Mouse (Mus musculus) embryonic facial prominence, embryonic 13.5 days (tissue): ENCODE measurements around the gene Ankrd60. TPM values are rescaled to one million over a fixed set of nuclear protein-coding genes. Genes with fewer than 3 reads are reported as not detected.

Source experiments
- ATAC-seq: fragments of 200-750 bp; cut with Nextera tagmentation; 2 replicates; pipeline ENCODE4 v1.8.0; 2017; ENCODE audit warnings: low read depth; ENCODE audit not compliant: insufficient number of reproducible peaks, insufficient read depth, low FRiP score, low TSS enrichment
- H3K27ac ChIP-seq: fragments of 300-500 bp; sonication (generic); 2 replicates; pipeline ENCODE4 v1.5.1; 2015; ENCODE audit warnings: moderate library complexity, mild to moderate bottlenecking, inconsistent platforms
- H3K27me3 ChIP-seq: fragments of 300-500 bp; sonication (generic); 2 replicates; pipeline ENCODE4 v1.6.1; 2015; ENCODE audit warnings: mild to moderate bottlenecking, inconsistent platforms
- H3K36me3 ChIP-seq: fragments of 300-500 bp; sonication (generic); 2 replicates; pipeline ENCODE4 v1.6.1; 2015; ENCODE audit warnings: mild to moderate bottlenecking, inconsistent platforms
- H3K4me1 ChIP-seq: fragments of 300-500 bp; sonication (generic); 2 replicates; pipeline ENCODE4 v1.6.1; 2015; ENCODE audit warnings: inconsistent platforms
- H3K4me2 ChIP-seq: fragments of 300-500 bp; sonication (generic); 2 replicates; pipeline ENCODE4 v1.6.1; 2015; ENCODE audit warnings: moderate library complexity, mild to moderate bottlenecking, inconsistent platforms
- H3K4me3 ChIP-seq: fragments of 300-500 bp; sonication (generic); 2 replicates; pipeline ENCODE4 v1.5.1; 2015; ENCODE audit warnings: mild to moderate bottlenecking, inconsistent platforms
- H3K9ac ChIP-seq: fragments of 300-500 bp; sonication (generic); 2 replicates; pipeline ENCODE4 v1.6.1; 2015; ENCODE audit warnings: mild to moderate bottlenecking, inconsistent platforms
- H3K9me3 ChIP-seq: fragments of 300-500 bp; sonication (generic); 2 replicates; pipeline ENCODE4 v1.6.1; 2016; ENCODE audit warnings: inconsistent platforms
- WGBS: fragments of 180-500 bp; shearing (Covaris S2); methylation state at CpG from one replicate; pipeline ENCODE4 v1.1.7; 2015; ENCODE audit warnings: mixed read lengths; 5-methylcytosine and 5-hydroxymethylcytosine counted together
- polyA plus RNA-seq: library from polyadenylated mRNA; unstranded; fragments of >200 nt; fragmentation: Nextera tagmentation; extraction: Ambion mirVana; gene quantifications from 2 replicates; pipeline ENCODE4 v1.2.1, GENCODE M21; 2015

Ankrd60 gene
- polyA plus RNA-seq, 1 experiment from 2014 or later, result not detected

DNA sequence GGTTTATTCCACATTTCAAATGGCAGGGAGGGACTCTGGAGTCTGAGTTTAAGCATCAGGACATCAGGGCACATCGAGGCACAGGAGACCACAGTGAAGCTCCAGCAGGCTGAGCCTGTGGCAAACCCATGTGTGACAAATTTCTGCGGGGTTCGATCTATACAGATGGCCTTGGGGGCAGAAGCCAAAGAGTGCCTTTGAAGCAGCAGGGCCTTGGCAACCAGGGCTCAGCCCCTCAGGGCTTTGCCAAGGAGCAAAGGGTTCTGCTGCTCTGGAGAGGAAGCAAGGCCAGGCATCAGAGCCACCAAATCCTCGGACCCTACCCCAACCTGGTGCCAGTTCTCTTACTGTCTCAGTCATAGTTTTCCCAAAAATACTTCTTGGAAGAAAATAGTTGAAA lies 35.4 kb downstream of the Ankrd60 start:
- H3K9ac ChIP-seq, result no peak overlapping the region
- no peak for ATAC-seq
- no peak overlapping the region for H3K27ac ChIP-seq
- H3K27me3 ChIP-seq, result peaks cover 2% of the 10 kb centered on the region; the same call in 1 of the 2 replicates
- 72% methylated on average over 4 of the region's 4 CpGs for WGBS
- no peak overlapping the region for H3K4me3 ChIP-seq
- no peaks in the 10 kb centered on the region for H3K9me3 ChIP-seq
- no peak overlapping the region for H3K4me2 ChIP-seq
- H3K36me3 ChIP-seq, result no peaks in the 10 kb centered on the region
- H3K4me1 ChIP-seq, result peaks cover 20% of the 10 kb centered on the region

DNA sequence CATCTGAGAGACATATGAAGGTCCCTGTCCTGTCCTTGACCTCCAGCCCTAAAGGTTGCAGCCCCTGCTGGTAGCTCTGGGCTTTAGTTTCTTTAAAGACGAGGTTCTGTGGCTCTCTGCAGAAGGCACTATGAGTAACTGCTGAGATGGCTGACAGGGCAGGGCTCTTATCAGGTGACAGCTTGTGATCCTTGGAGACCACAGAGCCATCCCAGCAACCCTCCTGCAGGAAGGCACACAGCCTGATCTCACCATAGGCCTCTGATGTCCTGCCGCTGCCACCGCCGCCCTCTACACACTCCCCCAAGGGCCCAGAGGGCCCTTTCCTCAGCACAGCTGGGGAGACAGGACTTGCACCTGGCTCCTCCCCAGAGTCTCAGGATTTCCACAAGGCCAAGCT lies 36.4 kb downstream of the Ankrd60 start:
- Histone ChIP-seq H3K27me3 (no peaks in the 10 kb centered on the region), H3K4me1 (peaks cover 23% of the 10 kb centered on the region), H3K36me3 (no peaks in the 10 kb centered on the region), H3K4me2 (no peak overlapping the region), H3K27ac (no peak overlapping the region), H3K4me3 (no peak overlapping the region), H3K9ac (no peak overlapping the region), H3K9me3 (no peaks in the 10 kb centered on the region)
- 73% methylated on average over 4 of the region's 4 CpGs for WGBS
- ATAC-seq, result no peak

DNA sequence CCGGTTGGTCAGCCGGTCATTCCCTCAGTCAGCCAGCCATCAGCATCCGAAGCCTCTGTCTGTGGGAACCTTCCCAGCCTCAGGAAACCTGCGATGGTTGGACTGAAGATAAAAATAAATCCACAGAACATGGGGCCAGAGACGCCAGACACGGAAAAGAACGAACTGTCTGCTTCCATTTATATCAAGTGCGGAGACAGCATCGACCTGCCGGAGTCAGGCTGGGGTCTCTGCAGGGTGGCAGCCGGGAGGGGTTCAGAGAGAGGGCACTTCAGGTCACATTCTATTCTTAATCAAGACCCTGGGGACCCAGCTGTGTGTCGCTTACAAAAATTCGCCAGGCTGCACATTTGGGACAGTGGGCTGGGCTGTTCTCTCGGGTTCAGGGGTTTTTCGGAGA lies 38.4 kb downstream of the Ankrd60 start:
- H3K27me3 ChIP-seq, result no peaks in the 10 kb centered on the region
- no peak overlapping the region for H3K9ac ChIP-seq
- 0 out of 2 replicates have a peak overlapping the region, but pooled peaks have one; percentile 3 for H3K4me2 ChIP-seq
- 31% methylated on average over 15 of the region's 15 CpGs for WGBS
- no peaks in the 10 kb centered on the region for H3K9me3 ChIP-seq
- H3K36me3 ChIP-seq, result no peaks in the 10 kb centered on the region
- no peak for ATAC-seq
- H3K4me3 ChIP-seq, result no peak overlapping the region
- H3K27ac ChIP-seq, result no peak overlapping the region
- peaks cover 28% of the 10 kb centered on the region for H3K4me1 ChIP-seq

GRCm38 (mm10) chr2:173535886-173536285 lies 42.3 kb downstream of the Ankrd60 start:
- Histone ChIP-seq H3K4me2 (no peak overlapping the region), H3K9ac (no peak overlapping the region), H3K27ac (no peak overlapping the region), H3K4me1 (peaks cover 57% of the 10 kb centered on the region), H3K4me3 (no peak overlapping the region), H3K9me3 (no peaks in the 10 kb centered on the region), H3K27me3 (no peaks in the 10 kb centered on the region), H3K36me3 (no peaks in the 10 kb centered on the region)
- ATAC-seq, result no peak
- 88% methylated on average over 9 of the region's 9 CpGs for WGBS

- no peak; the same call in 1 of the 2 replicates for ATAC-seq
- no peak overlapping the region for H3K9ac ChIP-seq
Observed at GRCm38 (mm10) chr2:173535390-173535789, 42.8 kb downstream of the Ankrd60 start.

DNA sequence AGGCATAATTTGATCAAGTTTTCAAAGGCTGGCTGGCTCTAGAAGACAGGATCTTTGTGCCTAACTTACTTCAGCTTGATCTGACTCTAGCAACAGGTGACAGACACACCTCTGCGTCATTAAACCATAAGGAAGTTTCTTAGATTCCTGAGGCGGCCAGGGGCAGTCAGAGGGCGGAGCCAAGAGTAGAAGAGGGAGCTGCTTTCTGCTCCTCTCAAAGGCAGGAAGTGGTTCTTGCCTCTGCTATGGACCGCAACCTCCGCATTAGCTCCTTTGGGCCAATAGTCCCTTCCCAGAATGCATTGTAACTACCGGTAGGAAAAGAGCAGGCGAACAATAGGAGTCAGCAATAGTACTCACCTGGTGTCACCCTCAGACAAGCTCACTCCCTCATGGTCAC lies 43.6 kb downstream of the Ankrd60 start:
- no peaks in the 10 kb centered on the region for H3K27me3 ChIP-seq
- no peak overlapping the region for H3K4me2 ChIP-seq
- no peaks in the 10 kb centered on the region for H3K9me3 ChIP-seq
- no peak for ATAC-seq
- no peak overlapping the region for H3K9ac ChIP-seq
- H3K4me3 ChIP-seq, result no peak overlapping the region
- H3K27ac ChIP-seq, result no peak overlapping the region
- 64% methylated on average over 7 of the region's 7 CpGs for WGBS
- no peaks in the 10 kb centered on the region for H3K36me3 ChIP-seq
- peaks cover 46% of the 10 kb centered on the region for H3K4me1 ChIP-seq

More at GRCm38 (mm10) chr2:173535390-173535789, 42.8 kb downstream of the Ankrd60 start:
- 87% methylated on average over 18 of the region's 18 CpGs for WGBS
- Histone ChIP-seq H3K27me3 (no peaks in the 10 kb centered on the region), H3K36me3 (no peaks in the 10 kb centered on the region), H3K27ac (no peak overlapping the region), H3K4me1 (peaks cover 54% of the 10 kb centered on the region), H3K4me3 (no peak overlapping the region), H3K9me3 (no peaks in the 10 kb centered on the region), H3K4me2 (no peak overlapping the region)

DNA sequence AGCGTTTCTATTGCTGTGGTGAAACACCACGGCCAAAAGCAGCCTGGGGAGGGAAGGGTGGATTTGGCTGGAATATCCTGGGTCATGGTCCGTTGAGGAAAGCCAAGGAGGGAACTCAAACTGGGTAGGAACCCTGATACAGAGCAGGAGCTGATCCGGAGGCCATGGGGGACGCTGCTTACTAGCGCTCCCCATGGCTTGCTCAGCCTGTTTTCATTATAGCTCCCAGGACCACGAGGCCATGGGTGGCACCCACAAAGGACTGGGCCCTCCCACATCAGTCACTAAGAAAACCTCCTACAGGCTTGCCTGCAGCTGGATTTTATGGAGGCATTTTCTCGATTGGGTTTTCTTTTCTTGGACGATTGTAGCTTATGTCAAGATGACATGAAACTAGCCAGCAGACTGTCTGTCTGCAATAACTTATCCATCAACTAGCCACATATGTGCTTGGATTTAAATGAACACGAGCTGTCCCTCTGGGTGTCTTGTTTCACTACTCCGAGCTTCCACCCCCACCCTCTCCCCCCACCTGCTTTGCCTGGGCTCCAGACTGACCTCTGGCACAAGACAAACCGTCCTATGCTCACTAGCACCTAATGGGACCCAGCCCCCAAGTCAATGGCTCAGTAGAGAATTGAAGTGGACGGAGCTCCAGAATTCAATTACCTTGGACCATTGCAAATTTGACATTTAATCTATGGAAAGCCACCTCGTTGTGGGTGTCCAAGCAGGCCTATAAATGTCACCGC lies 45.3 kb downstream of the Ankrd60 start:
- no peak overlapping the region for H3K4me3 ChIP-seq
- H3K9me3 ChIP-seq, result no peaks in the 10 kb centered on the region
- ATAC-seq, result no peak
- no peak overlapping the region for H3K9ac ChIP-seq
- WGBS, result 26% methylated on average over 15 of the region's 15 CpGs
- peak overlapping the region; percentile 7; the same call in 1 of the 2 replicates for H3K4me2 ChIP-seq
- H3K27me3 ChIP-seq, result no peaks in the 10 kb centered on the region
- H3K4me1 ChIP-seq, result peaks cover 49% of the 10 kb centered on the region
- peak overlapping the region; percentile 65 for H3K27ac ChIP-seq
- no peaks in the 10 kb centered on the region for H3K36me3 ChIP-seq

DNA sequence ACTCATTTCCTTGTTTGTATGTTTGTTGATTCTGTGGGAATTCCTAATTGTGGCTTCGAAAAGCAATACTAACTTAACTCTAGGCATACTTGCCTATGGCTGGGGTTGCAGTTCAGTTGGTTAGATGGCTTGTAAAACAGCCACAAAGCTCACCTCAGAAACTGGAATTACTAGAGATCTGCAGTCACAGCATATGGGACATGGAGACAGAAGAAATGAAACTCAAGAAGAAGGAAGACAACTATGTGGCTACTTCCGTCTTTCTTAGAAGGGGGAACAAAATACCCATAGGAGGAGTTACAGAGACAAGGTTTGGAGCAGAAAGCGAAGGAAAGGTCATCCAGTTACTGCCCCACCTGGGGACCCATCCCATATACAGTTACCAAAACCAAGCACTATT lies 49.7 kb downstream of the Ankrd60 start:
- WGBS, result 76% methylated on average over 3 of the region's 3 CpGs

GRCm38 (mm10) chr2:173522376-173522775 lies 55.8 kb downstream of the Ankrd60 start, which contains the start of gene 1700021F07Rik:
1700021F07Rik (plus strand) TSS chr2:173522586.
- no peak within 1 kb of the TSS for H3K4me2 ChIP-seq
- H3K27me3 ChIP-seq, result no peaks in the 10 kb centered on the region
- H3K27ac ChIP-seq, result no peak within 1 kb of the TSS
- H3K4me1 ChIP-seq, result peaks cover 26% of the 10 kb centered on the region
- 93% methylated on average over 18 of the region's 18 CpGs for WGBS
- H3K9ac ChIP-seq, result no peak within 1 kb of the TSS
- no peaks in the 10 kb centered on the region for H3K9me3 ChIP-seq
- no peaks in the 10 kb centered on the region for H3K36me3 ChIP-seq
- no peak for ATAC-seq
- no peak within 1 kb of the TSS for H3K4me3 ChIP-seq

More for the DNA sequence above, 49.7 kb downstream of the Ankrd60 start:
- no peak overlapping the region for H3K27ac ChIP-seq
- no peaks in the 10 kb centered on the region for H3K27me3 ChIP-seq
- no peak overlapping the region for H3K9ac ChIP-seq
- H3K4me3 ChIP-seq, result no peak overlapping the region
- H3K9me3 ChIP-seq, result no peaks in the 10 kb centered on the region
- ATAC-seq, result no peak
- peaks cover 42% of the 10 kb centered on the region for H3K4me1 ChIP-seq
- H3K36me3 ChIP-seq, result no peaks in the 10 kb centered on the region
- H3K4me2 ChIP-seq, result no peak overlapping the region

Other genes with a start within 250 kb of the Ankrd60 start
- gene 1700021F07Rik, start 55.8 kb downstream of the Ankrd60 start, polyA plus RNA-seq, result not detected in 2 replicates
- gene Rab22a, start 81.4 kb upstream of the Ankrd60 start, polyA plus RNA-seq, result 36.6 and 37.5 TPM in 2 replicates
- gene 1700010B08Rik, start 141.1 kb upstream of the Ankrd60 start, polyA plus RNA-seq, result not detected in 2 replicates
- 9.4 and 13.0 TPM in 2 replicates for gene Vapb, start 159.1 kb upstream of the Ankrd60 start, polyA plus RNA-seq